Mouse (Mus musculus): ENCODE measurements around the gene Ppig. TPM values are rescaled to one million over a fixed set of nuclear protein-coding genes. Genes with fewer than 3 reads are reported as not detected.
A peak's percentile ranks its signal among the peaks of the same experiment; 100 is the strongest.

The Ppig gene
- polyA plus RNA-seq, 1 experiment from 2014 or later = 126 TPM

DNA sequence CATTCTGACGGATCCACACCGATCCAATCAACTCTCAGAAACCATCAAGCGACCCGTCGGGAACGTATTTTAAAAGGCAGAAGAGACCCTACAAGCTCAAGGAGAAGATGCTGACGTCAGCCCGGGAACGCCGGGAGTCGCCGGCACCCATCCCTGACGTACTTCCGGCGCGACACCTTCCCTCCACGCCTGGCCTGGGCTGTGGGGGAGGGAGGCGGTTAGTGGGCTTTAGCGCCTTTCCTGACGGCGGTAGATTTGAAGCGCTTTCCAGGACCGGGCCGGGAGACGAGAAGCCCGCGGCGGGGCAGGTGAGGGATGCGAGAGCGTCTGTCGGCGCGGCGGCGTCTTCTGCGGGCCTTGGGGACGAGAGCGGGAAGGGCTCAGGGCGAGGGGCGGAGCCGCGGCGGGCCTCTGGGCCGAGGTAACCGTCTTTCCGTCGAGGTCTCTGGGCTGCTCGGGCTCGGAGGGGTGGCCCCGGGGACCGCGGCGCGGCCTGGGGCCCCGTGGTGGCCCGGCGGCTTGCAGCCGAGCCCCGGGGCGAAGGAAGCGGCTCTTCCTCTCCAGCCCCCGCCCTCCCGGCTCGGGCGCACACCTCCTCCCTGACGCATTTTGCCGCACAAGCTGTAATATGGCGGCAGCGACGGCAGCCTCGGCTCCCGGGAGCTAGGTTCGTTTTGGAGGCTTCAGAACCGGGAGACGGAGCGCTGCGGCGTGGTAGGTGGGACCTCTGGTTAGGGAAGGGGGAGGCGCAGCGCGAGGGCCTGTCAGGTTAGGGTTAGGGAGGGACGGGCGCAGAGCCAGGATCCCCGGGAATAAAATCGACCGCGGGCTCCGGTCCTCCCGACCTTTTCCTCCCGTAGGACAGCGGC is 539 bp downstream of the Ppig start:
- Histone ChIP-seq H3K4me3 (ENCODE audit: low read length) (peak overlapping the region; percentile 93), H3K36me3 (ENCODE audit: control insufficient read depth, insufficient read depth, low read length) (no peaks in the 10 kb centered on the region), H3K9ac (ENCODE audit: low read depth, low read length) (peak overlapping the region; percentile 85), H3K27me3 (replicated peaks; ENCODE audit: control insufficient read depth, insufficient read depth, low read length) (no peaks in the 10 kb centered on the region), H3K9me3 (ENCODE audit: control insufficient read depth, low read length) (no peaks in the 10 kb centered on the region), H3K4me1 (ENCODE audit: control insufficient read depth, insufficient read depth, low read length) (peaks cover 3% of the 10 kb centered on the region; the same call in 1 of the 2 replicates), H3K4me2 (ENCODE audit: low read depth, low read length) (peak overlapping the region; percentile 73), H3K27ac (ENCODE audit: low read length) (peak overlapping the region; percentile 90)
- ATAC-seq = peak; percentile 96
- under 1% methylated on average over 86 of the region's 91 CpGs for WGBS

DNA sequence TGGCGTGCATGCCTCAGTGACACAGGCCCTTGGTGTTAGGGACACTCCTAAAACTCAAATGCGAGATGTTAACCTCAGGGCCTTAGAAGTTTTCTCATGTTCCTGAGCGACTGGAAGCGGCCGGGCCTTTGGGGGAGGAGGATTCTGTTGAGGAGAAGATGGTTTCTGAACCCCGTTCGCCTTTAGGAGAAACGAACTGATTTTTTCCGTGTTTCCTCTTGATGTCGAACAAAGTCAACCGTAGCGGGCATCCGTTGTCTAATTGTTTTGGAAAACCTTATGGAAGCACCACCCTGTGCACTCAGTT is 1.1 kb downstream of the Ppig start:
- Histone ChIP-seq H3K27ac (ENCODE audit: low read length) (peak overlapping the region; percentile 90), H3K4me2 (ENCODE audit: low read depth, low read length) (peak overlapping the region; percentile 51), H3K9ac (ENCODE audit: low read depth, low read length) (peak overlapping the region; percentile 85), H3K9me3 (ENCODE audit: control insufficient read depth, low read length) (no peaks in the 10 kb centered on the region), H3K36me3 (ENCODE audit: control insufficient read depth, insufficient read depth, low read length) (no peaks in the 10 kb centered on the region), H3K4me1 (ENCODE audit: control insufficient read depth, insufficient read depth, low read length) (peaks cover 3% of the 10 kb centered on the region; the same call in 1 of the 2 replicates), H3K4me3 (ENCODE audit: low read length) (peak overlapping the region; percentile 93), H3K27me3 (replicated peaks; ENCODE audit: control insufficient read depth, insufficient read depth, low read length) (no peaks in the 10 kb centered on the region)
- under 1% methylated on average over 13 of the region's 13 CpGs for WGBS
- no peak for ATAC-seq

DNA sequence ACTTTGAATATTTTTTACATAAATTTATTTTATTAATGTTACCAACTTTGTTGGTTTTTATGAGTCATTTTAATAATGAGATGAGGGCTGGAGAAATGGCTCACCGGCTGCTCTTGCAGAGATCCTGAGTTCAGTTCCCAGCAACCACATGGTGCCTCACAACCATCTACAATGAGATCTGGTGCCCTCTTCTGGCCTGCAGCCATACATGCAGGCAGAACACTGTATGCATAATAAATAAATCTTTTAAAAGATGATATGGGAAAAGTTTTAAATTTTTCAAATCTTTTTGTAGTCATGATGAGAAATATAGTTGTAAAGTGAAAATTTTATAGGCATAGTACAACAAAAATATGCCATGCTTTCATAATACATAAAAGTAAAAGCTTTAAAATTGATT is 22.7 kb downstream of the Ppig start:
- Histone ChIP-seq H3K27me3 (replicated peaks; ENCODE audit: control insufficient read depth, insufficient read depth, low read length) (no peaks in the 10 kb centered on the region), H3K36me3 (ENCODE audit: control insufficient read depth, insufficient read depth, low read length) (peaks cover 21% of the 10 kb centered on the region), H3K4me2 (ENCODE audit: low read depth, low read length) (no peak overlapping the region), H3K9ac (ENCODE audit: low read depth, low read length) (no peak overlapping the region), H3K4me1 (ENCODE audit: control insufficient read depth, insufficient read depth, low read length) (no peaks in the 10 kb centered on the region), H3K9me3 (ENCODE audit: control insufficient read depth, low read length) (no peaks in the 10 kb centered on the region), H3K27ac (ENCODE audit: low read length) (no peak overlapping the region), H3K4me3 (ENCODE audit: low read length) (no peak overlapping the region)
- no peak for ATAC-seq
- WGBS = 89% methylated on average over 1 of the region's 1 CpGs

DNA sequence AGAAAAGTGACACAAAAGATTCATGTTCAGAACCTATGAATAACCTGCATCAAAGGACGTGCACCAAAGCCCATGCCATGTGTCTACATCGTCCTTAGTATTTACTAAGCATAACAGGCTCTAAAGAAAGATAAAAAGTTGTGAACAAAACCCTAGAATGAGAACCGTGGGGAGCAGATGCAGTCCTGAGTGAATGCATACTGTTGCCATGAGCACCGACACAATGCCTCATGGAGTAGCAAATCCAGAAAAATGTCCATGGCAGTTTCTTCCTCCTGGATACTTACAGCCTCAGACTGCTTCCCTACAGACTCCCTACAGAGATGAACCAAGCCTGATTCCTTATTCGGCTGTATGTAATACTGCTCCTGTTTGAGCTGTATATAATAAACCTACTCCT is 38.6 kb downstream of the Ppig start:
- ATAC-seq = no peak
- H3K9me3 ChIP-seq (ENCODE audit: control insufficient read depth, low read length) = no peaks in the 10 kb centered on the region
- no peak overlapping the region for H3K27ac ChIP-seq (ENCODE audit: low read length)
- no peaks in the 10 kb centered on the region for H3K27me3 ChIP-seq (replicated peaks; ENCODE audit: control insufficient read depth, insufficient read depth, low read length)
- H3K36me3 ChIP-seq (ENCODE audit: control insufficient read depth, insufficient read depth, low read length) = no peaks in the 10 kb centered on the region
- no peaks in the 10 kb centered on the region for H3K4me1 ChIP-seq (ENCODE audit: control insufficient read depth, insufficient read depth, low read length)
- no peak overlapping the region for H3K4me3 ChIP-seq (ENCODE audit: low read length)
- 73% methylated on average over 5 of the region's 5 CpGs for WGBS
- no peak overlapping the region for H3K4me2 ChIP-seq (ENCODE audit: low read depth, low read length)
- H3K9ac ChIP-seq (ENCODE audit: low read depth, low read length) = no peak overlapping the region

DNA sequence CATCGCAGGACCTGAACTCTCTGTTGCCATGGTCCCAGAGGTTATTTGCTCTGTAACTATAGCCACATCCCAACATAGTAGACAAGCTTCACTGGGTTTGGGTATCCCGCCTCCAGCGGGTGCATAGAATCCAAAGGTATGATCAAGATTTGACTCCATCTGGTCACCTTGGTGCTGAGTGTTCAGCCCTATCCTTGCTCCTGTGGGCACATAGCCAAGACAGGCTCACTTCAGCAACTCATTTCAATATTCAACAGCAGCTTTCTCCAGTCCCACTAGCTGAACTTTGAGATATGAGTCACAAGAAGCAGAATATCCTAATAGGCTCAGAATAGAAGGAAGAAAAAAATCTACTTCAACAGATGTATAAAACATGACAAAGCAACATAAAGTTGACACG is 41.0 kb downstream of the Ppig start:
- Histone ChIP-seq H3K4me2 (ENCODE audit: low read depth, low read length) (no peak overlapping the region), H3K9me3 (ENCODE audit: control insufficient read depth, low read length) (no peaks in the 10 kb centered on the region), H3K4me1 (ENCODE audit: control insufficient read depth, insufficient read depth, low read length) (no peaks in the 10 kb centered on the region), H3K36me3 (ENCODE audit: control insufficient read depth, insufficient read depth, low read length) (no peaks in the 10 kb centered on the region), H3K9ac (ENCODE audit: low read depth, low read length) (no peak overlapping the region), H3K27ac (ENCODE audit: low read length) (no peak overlapping the region), H3K4me3 (ENCODE audit: low read length) (no peak overlapping the region), H3K27me3 (replicated peaks; ENCODE audit: control insufficient read depth, insufficient read depth, low read length) (no peaks in the 10 kb centered on the region)
- peak; percentile 46 for ATAC-seq
- WGBS = 90% methylated on average over 4 of the region's 4 CpGs

DNA sequence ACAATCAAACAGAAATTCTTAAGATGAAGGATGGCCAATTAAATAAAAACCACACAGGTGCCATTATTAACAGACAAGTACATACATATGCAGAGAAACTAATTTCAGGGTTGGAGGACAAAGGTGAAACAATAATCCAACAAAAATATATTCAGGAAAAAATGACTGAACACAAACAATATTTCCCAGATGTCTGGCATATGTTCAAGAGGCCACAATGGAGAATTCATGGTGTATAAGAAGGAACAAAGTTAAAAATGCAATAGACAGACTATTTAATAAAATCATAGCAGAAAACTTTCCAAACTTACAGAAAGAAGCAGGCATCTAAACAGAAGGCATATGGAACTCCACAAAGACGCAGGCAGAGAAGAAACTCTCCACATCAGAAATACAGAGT is 42.4 kb downstream of the Ppig start:
- no peak for ATAC-seq

DNA sequence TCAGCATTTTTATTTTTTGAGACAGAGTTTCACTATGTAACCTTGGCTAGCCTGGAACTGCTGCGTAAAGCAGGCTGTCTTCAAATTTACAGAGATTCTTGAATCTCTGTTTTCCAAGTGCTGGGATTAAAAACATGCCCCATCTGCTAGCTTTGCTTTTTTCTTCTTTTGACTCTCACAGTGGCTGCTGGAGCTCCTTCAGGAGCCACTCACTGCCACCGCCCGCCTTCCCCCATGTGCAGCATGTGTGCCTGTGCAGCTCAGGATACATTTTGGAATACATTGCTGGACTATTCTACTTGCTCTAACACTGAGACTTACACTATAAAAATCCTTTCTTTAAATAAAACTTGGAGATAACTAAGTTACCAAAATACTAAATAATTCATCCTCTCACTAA is 51.0 kb downstream of the Ppig start:
- WGBS = 93% methylated on average over 3 of the region's 3 CpGs
- Histone ChIP-seq H3K4me3 (ENCODE audit: low read length) (no peak overlapping the region), H3K4me1 (ENCODE audit: control insufficient read depth, insufficient read depth, low read length) (no peaks in the 10 kb centered on the region), H3K27ac (ENCODE audit: low read length) (no peak overlapping the region), H3K9ac (ENCODE audit: low read depth, low read length) (no peak overlapping the region), H3K4me2 (ENCODE audit: low read depth, low read length) (no peak overlapping the region), H3K36me3 (ENCODE audit: control insufficient read depth, insufficient read depth, low read length) (no peaks in the 10 kb centered on the region), H3K27me3 (replicated peaks; ENCODE audit: control insufficient read depth, insufficient read depth, low read length) (no peaks in the 10 kb centered on the region), H3K9me3 (ENCODE audit: control insufficient read depth, low read length) (no peaks in the 10 kb centered on the region)
- ATAC-seq = no peak

More for the DNA sequence above, 42.4 kb downstream of the Ppig start:
- H3K27ac ChIP-seq (ENCODE audit: low read length) = no peak overlapping the region
- H3K36me3 ChIP-seq (ENCODE audit: control insufficient read depth, insufficient read depth, low read length) = no peaks in the 10 kb centered on the region
- H3K27me3 ChIP-seq (replicated peaks; ENCODE audit: control insufficient read depth, insufficient read depth, low read length) = no peaks in the 10 kb centered on the region
- H3K4me2 ChIP-seq (ENCODE audit: low read depth, low read length) = no peak overlapping the region
- no peaks in the 10 kb centered on the region for H3K9me3 ChIP-seq (ENCODE audit: control insufficient read depth, low read length)
- H3K4me1 ChIP-seq (ENCODE audit: control insufficient read depth, insufficient read depth, low read length) = no peaks in the 10 kb centered on the region
- 88% methylated on average over 1 of the region's 1 CpGs for WGBS
- H3K4me3 ChIP-seq (ENCODE audit: low read length) = no peak overlapping the region
- no peak overlapping the region for H3K9ac ChIP-seq (ENCODE audit: low read depth, low read length)

DNA sequence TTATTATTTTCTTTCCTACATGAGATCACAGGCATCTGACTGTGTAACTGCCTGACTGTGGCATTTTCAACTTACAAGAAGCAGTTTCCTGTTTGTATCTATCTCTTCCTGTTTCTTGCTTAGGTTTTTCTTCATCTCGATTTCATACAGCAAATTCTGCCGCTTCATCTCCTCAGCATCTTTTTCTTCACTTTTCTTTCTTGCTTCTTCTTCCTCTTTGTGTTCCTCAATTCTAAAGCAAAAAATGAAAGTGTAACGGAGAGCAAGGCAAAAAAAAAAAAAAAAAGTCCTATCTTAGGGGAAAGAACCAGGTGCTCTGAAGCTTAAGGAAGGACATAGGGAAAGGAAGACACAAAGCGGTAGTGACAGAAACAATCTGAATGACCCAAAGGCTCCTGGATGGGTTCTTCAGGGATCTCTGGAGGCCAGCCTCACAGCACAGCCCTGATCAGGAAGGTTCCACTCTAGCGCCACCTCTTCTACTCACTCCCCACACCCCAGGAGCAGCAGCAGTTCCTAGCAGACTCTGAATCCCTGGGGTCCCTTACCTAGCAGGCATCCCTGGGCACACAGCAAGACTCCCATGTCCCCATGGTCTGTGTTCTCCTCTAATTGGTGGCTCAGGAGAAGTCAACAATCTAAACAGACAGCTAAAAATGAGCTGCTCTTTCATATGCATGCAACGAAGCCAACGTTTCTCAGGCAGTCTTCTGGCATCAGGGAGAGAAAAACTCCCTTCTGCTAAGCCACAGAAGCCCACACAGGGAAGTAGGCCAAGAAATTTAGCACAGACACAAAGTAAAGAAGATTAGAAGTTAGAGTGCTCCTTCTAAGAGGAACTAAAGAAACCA is 55.9 kb downstream of the Ppig start:
- H3K4me1 ChIP-seq (ENCODE audit: control insufficient read depth, insufficient read depth, low read length) = no peaks in the 10 kb centered on the region
- H3K4me3 ChIP-seq (ENCODE audit: low read length) = no peak overlapping the region
- no peak overlapping the region for H3K27ac ChIP-seq (ENCODE audit: low read length)
- no peak overlapping the region for H3K4me2 ChIP-seq (ENCODE audit: low read depth, low read length)
- 72% methylated on average over 7 of the region's 7 CpGs for WGBS
- H3K36me3 ChIP-seq (ENCODE audit: control insufficient read depth, insufficient read depth, low read length) = no peaks in the 10 kb centered on the region
- ATAC-seq = no peak
- H3K9ac ChIP-seq (ENCODE audit: low read depth, low read length) = no peak overlapping the region
- H3K27me3 ChIP-seq (replicated peaks; ENCODE audit: control insufficient read depth, insufficient read depth, low read length) = no peaks in the 10 kb centered on the region
- H3K9me3 ChIP-seq (ENCODE audit: control insufficient read depth, low read length) = no peaks in the 10 kb centered on the region

DNA sequence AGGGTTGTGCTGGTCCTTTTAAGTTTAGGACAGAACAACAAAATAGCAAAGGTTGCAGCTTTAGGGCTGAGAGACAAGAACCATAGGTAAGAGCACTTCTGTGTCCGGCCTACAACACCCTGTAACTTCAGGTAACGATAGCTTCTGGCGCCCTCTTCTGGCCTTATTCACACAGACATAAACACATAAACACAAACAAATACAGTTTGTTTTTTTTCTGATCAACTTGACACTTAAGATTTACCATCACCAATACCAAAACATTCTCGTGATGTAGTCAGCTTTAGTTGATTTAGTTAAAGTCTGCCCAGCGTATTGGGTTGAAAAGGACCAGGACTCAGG is 56.5 kb downstream of the Ppig start:
- Histone ChIP-seq H3K9ac (ENCODE audit: low read depth, low read length) (no peak overlapping the region), H3K36me3 (ENCODE audit: control insufficient read depth, insufficient read depth, low read length) (no peaks in the 10 kb centered on the region), H3K4me1 (ENCODE audit: control insufficient read depth, insufficient read depth, low read length) (no peaks in the 10 kb centered on the region), H3K27me3 (replicated peaks; ENCODE audit: control insufficient read depth, insufficient read depth, low read length) (no peaks in the 10 kb centered on the region), H3K4me2 (ENCODE audit: low read depth, low read length) (no peak overlapping the region), H3K9me3 (ENCODE audit: control insufficient read depth, low read length) (no peaks in the 10 kb centered on the region), H3K4me3 (ENCODE audit: low read length) (no peak overlapping the region), H3K27ac (ENCODE audit: low read length) (no peak overlapping the region)
- WGBS = 52% methylated on average over 5 of the region's 5 CpGs
- no peak for ATAC-seq

Measured in intestine, embryonic 16.5 days (tissue).